Mouse (Mus musculus): ENCODE results near the gene Fam222b.

GRCm38 (mm10) chr11:78164604-78164923, 70.1 kb downstream of the Fam222b start:
- TF ChIP-seq POLR2A (IDR thresholded peaks at IDR 0.05; ENCODE audit: insufficient read depth, low read depth, low read length) (no peak), CTCF (IDR thresholded peaks at IDR 0.05; ENCODE audit: insufficient read depth, low read depth, low read length) (no peak)
